Mouse (Mus musculus) monocyte, adult 5-6 weeks (primary cell): ENCODE measurements around the gene Acot4. TPM values are rescaled to one million over a fixed set of nuclear protein-coding genes. Genes with fewer than 3 reads are reported as not detected.
"Not testable (repeated sequence)": the region's sequence is repeated elsewhere in the genome, so short reads cannot be mapped to it uniquely, and the experiment has no call there.

ENCODE experiments used
- ATAC-seq: fragments of 153-309, 156-312 bp; replicated peaks from 2 replicates; pipeline ENCODE4 v1.8.0; 2017; ENCODE audit warnings: mild to moderate bottlenecking; ENCODE audit not compliant: low TSS enrichment, insufficient number of reproducible peaks, severe bottlenecking, poor library complexity, low FRiP score
- total RNA-seq: library from RNA; stranded (forward); fragments of 200-1000, 200-491, 200-594 nt; gene quantifications from 3 replicates; pipeline ENCODE4 v1.2.3, GENCODE M21; 2017

Acot4 gene
- total RNA-seq: not detected in 3 replicates

DNA sequence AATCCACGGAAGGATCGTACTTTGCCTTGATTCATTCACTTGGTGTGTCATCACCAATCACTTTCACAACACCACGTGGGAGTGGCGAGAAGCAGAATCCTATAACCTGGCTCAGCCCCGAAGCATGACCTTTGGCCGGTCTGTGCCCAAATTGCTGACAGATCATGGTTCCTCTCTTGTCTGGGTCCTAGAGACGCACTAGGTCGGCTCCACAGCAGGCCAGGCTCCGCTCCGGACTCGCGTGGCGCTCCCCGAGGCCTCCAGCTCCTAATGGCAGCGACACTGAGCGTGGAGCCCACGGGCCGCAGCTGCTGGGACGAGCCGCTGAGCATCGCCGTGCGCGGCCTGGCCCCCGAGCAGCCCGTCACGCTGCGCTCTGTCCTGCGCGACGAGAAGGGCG, at the start of gene Acot4:
Acot4 (plus strand) TSS at position 139 of the 400 bp plus-strand sequence.
- ATAC-seq: peak; percentile 53

DNA sequence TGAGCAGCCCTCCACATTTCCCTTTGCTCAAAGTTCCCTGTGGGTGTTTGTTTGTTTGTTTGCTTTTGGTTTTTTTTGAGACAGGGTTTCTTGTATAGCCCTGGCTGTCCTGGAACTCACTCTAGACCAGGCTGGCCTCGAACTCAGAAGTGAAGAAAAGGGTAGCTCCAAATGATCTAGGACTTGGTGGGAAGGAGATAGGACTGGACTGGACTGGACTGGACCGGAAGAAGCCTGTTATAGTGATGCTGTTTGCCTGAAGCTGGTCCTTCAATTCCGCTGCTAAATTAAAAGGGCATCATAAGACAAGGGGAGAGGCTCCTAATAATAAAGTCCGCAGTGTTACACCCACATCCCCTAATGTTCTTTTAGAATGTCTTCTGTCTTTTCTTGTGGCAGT, 49.7 kb upstream of the Acot4 start:
- no peak for ATAC-seq

DNA sequence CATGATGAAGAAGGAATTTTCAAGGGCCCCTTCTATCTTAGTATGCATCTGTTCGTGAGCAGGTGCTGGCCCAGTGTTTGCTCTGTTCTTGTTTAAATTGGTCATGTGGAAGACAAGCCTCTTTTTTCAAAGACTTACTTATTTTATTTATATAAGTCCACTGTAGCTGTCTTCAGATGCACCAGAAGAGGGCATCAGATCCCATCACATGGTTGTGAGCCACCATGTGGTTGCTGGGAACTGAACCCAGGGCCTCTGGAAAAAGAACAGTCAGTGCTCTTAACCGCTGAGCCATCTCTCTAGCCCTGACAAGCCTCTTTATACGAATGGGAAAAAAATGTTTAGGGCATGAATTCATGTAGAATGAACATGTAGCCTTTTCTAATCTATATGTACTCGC, 48.8 kb upstream of the Acot4 start:
- ATAC-seq: no peak

DNA sequence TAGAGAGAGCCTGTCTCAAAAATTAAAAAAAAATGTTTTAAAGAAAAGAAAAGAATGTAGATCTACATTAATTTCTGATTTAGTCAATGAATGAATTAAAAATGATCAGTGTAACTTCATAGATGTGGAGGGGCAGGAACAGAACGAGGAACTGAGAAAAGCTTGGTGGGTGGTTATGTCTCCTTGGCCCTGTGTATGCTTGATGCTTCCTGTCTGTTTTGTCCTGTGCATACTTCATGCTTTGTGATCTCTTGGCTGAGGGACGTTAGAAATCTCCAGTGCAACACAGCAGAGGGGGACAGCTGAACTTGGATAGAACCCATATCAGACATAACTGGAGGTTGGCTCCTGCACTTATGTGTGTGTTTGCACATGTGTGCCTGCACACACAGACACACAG, 41.0 kb upstream of the Acot4 start:
- no peak for ATAC-seq

DNA sequence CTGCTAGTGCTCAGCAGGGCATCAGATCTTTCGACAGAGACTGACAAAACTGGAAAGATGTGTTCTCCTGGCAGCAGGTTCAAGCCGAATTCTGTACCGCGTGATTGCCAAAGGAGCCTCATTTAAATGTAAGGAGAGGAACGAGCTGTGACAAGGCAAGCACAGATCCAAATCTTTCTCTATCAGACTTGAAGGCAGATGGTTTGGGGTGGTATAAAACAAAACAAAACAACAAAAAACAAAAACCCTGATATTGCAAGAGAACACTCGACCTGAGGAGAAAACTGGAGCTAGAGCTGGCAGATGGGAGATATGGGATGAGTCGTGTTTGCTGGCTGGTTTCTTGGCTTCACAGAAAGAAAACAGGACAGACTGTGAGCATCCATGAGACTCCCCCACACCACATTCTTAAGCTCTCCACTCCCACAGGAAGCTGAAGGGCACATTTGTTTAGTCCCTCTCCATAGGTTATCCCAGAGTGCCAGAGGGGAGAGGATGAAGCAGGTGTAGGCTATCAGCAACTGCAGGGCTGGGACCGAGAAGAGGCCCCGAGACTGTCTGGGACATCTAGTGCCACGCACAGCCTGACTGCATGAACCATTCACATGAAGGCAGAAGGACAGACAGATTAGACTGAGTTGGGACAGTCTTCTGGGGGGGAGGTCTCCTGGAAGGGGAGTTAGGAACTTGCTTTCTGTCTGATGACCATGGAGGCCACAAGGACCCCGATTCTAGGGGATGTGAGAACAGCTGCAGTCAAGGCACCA, 39.7 kb upstream of the Acot4 start:
- ATAC-seq: 0 out of 2 replicates have a peak, but pooled peaks have one; percentile 35

DNA sequence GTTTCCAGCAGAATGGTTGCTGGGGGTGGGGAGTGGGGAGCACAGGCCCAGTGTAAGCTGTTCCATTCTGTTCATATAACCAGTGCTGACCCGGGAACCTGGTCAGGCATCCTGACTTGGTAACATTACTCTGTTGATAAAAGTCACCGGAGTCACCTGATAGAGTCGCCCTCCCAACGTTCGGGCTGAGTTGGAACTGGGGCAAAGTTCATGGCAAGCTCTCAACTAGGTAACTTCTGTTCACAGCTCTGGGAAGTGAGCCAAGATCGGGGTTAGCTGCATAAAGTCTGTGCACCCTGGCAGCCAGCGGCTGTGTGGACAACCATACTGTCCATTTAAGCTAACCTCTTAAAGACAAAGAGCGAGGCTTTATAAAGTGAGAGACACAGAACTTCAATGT, 38.9 kb upstream of the Acot4 start:
- not testable (repeated sequence) for ATAC-seq

DNA sequence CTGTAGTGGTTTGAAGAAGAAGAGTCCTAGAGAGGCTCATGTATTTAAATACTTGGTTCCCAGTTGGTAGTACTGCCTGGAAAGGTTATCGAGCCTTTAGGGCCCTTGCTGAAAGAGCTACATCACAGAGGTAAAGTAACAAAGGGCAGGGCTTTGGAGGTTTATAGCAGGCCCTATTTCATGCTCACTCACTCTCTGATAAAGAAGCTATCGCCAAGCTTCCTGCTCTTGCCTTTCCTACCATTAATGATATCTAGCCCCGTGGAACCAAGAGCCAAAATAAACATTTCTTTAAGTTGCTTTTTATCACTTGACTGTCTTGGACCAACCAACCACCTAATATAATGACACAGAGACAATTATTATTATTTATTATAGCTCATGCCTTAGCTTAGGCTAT, 37.8 kb upstream of the Acot4 start:
- ATAC-seq: no peak

DNA sequence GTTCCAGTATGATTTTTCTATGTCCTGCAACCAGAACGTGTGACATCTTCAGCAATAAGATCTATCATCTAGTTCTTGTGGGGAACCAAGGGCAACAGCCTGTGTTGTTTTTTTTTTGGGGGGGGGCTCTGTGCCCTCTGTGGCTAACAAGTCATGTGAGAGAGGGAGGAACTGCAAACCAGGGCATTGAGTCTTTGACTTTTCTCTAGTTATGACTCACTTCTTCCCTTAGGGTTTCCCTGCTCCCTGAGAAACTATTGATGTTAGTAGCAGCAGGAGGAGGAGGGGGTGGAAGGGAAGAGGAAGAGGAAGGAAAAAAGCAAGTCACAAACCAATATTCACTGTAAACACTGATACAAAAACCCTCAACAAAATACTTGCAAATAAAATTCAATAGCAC, 34.3 kb upstream of the Acot4 start:
- ATAC-seq: no peak

DNA sequence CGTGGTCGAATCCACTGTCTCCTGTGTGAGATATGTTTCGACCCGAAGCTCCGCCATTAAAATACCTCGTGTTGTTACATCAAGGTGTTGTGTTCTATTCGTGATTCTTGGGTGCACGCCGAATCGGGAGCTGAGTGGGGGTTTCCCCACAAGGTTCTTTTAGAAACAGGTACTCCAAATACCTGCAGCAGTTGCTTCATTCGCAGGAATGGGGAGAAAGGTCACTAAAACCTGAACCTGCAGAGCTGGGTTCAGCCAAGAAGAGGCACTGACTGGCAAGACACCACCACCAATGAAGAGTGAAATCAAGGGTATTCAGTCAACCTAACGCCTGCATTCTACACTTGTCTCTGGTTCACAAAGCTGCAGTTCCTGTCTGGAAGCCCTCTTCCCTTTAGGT, 29.9 kb upstream of the Acot4 start:
- no peak for ATAC-seq

DNA sequence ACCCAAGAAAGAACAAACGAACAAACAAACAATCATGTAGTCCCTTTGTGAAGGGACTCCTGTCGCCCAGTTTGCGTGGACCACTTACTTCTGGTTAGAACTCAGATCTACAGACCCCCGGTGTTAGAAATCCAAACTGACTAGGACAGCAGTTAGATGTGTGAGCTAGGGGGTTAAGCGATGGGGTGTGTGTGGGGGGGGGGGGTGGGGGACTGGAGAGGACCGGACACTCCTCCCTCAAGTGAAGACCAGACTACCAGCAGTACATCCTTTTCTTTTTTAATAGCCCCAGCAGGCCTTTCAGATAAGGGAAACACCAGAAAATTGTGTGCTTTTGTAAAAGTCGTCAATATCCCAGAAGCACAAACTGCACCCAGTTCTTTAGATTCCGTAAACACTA, 29.4 kb upstream of the Acot4 start:
- ATAC-seq: no peak

DNA sequence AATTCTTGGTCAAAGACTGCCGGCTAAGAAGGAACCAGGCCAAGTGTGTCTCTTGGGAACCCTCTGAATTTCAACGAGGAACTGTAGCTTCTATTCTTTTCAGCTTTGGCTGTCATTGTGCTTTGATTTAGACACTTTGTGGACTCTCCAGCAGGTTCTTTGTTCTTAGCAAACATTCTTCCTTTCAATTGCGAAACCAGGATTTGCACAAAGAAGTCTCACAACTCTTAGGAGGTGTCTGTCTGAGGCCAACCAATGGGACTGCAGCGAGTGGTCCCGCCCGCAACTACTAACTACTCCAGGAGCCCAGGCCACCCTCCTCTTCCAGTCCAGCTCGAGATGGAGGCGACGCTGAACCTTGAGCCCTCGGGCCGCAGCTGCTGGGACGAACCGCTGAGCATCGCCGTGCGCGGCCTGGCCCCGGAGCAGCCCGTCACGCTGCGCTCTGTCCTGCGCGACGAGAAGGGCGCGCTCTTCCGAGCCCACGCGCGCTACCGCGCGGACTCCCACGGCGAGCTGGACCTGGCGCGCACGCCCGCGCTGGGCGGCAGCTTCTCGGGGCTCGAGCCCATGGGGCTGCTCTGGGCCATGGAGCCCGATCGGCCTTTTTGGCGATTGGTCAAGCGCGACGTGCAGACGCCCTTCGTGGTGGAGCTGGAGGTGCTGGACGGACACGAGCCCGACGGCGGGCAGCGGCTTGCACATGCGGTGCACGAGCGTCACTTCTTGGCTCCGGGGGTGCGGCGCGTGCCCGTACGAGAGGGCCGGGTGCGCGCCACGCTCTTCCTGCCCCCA, 28.8 kb upstream of the Acot4 start, which contains the start of gene Acot1:
Acot1 (plus strand) TSS at position 320 of the 795 bp plus-strand sequence.
- not testable (repeated sequence) for ATAC-seq

DNA sequence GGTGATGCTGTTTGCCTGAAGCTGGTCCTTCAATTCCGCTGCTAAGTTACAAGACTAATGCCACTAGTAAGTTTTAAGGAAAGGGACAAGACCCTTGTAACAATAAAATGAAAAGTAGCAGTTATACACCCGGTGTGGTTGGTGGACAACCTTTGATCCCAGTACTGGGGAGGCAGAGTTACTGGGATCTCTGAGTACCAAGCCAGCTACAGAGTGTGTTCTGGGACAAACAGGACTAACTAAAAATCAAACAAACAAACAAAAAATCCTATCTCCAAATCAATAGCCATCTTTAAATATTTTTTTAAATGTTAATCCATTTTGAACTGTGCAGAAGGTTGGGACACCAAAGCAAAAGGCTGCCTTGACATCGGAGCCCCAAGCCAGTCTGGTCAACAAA, 28.0 kb upstream of the Acot4 start:
- ATAC-seq: no peak

DNA sequence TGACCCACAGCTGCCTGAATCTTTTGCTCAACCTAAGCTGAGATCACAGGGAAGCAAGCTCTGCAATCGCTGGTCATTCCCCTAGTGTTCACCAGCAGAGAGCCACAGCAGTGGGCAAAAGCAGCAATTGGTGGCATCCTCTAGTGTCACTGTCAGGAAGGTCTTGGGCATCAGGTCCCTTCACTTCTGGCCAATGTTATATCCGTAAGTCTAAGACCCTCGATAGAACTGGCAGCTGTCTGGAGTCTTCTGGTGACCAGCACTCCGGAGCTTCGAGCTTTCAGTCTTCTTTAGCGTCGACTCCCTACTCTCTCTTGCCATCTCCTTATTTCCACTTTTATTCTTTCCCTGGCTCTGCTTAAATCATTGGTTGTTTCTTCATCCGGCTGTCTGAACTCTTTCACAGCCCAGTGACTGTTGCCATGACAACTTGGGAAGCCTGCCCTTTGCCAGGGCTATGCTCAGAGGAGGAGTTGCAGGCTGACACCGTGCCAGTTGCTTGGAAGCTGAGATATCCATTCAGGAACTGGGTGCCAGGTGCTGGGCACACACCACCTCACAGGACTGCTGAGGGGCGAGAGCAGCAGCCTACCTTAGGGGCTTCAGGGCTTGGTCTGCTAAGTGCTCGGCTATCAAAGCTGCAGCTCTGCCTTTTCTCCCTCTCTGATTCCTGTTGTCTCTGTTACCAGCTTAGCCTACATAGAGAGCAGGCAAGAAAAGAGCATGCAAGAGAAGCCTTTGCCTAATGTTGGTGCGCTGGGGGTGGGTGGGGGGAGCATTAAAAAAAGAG, 26.7 kb upstream of the Acot4 start:
- no peak for ATAC-seq

DNA sequence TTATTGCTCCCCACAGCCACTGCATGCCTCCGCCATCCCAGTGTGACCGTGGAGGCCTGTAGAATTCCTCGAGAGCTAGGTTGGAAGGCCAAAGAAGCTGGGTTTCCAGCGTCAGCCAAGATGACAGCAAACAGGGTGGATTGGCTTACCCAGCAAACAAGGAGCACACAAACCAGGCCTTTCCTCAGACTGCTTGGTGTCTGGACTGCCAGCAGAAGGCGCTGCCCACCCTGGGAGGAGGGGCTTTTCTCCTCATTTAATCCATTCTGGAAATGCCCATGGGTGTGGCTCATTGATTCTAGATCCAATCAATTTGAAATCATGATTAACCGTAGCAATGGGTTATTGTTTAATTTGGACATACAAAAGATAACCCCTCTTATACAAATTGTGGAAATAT, 25.0 kb upstream of the Acot4 start:
- ATAC-seq: no peak

DNA sequence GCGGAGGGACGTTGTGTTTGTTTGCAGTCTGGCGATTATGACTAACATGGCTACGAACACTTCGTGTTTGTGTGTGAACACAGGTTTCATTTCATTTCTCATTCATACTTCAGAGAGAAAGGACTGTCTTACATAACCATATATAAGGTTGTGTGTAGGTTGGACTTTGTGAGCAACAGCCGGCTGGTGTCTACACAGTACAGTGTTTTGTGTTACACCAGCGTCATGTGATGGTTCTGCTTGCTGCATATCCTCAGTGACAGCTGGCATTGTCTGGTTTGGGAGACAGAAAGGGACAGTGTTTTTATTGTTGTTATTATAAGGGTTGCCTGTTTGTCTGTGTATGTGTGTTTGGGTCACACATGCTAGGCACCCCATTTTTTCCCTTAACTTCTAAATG, 24.5 kb upstream of the Acot4 start:
- ATAC-seq: no peak

DNA sequence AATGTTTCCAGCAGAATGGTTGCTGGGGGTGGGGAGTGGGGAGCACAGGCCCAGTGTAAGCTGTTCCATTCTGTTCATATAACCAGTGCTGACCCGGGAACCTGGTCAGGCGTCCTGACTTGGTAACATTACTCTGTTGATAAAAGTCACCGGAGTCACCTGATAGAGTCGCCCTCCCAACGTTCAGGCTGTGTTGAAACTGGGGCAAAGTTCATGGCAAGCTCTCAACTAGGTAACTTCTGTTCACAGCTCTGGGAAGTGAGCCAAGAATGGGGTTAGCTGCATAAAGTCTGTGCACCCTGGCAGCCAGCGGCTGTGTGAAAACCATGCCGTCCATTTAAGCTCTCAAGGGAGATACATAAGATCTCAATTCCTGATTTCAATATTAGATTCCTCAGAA, 17.7 kb upstream of the Acot4 start:
- peak; percentile 56; the same call in 1 of the 2 replicates for ATAC-seq

DNA sequence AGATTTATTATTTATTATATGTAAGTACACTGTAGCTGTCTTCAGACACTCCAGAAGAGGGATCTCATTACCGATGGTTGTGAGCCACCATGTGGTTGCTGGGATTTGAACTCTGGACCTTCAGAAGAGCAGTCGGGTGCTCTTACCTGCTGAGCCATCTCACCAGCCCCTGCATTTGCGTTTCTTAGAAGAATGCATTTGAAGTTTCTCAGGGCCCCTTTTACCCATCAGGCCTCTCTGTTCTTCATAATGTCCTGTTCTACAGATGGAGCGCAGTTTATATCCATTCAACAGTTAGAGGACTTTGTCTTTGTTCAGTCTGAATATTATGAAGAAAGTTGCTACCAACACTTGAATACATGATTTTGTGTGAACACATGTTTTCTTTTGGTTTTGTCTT, 15.9 kb upstream of the Acot4 start:
- not testable (repeated sequence) for ATAC-seq

DNA sequence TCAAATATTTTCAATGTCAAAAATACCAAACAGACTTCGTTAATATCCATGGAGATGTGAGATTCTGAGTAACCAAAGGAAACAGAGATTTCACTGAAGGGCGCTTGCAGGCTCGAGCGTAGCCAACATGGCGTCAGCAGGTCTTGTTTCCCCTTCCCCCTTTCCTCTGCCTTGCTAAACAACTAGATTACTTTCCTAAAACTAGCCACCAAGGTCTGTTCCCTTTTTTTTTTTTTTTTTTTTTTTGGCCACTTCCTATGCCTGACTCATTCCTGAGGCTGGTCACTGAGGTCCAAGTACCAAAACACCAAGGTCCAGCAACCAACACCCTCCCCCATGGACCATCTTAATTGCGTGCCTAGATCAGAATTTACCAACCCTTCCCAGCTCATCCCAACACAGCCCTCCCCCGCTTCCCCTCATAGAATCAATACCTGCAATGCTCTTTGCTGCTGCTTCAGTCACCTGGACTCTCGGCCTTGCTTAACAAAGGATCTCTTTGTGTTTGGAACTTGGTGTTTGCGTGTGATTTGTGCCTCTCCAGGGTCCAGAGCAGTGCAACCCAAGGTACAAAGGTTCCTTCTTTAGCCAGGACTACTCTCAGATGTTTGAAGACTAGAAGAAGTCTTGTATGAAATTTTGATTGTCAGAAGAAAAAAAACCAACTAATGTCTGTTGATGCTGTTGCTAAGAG, 15.0 kb upstream of the Acot4 start:
- no peak for ATAC-seq

DNA sequence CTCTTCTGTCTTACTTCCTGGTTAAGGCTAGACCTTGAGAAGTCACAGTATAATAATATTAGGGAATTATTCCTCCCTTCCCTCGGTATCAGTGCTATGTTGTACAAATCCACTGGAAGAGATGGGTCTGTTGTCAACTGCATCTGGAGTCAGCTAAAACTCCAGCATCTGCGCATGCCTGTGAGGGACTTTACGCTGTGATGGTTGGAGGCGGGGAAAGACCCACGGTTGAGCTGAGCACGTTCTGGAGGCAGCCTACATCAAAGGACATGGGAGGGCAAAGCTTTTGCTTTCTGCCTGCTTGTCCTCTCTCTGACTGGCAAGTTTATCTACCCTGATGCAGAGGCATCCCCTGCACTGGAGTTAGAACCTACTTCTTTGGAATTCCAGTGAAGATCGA, 12.3 kb upstream of the Acot4 start:
- no peak for ATAC-seq
